Mouse (Mus musculus): ENCODE measurements around the gene Smim14.
A peak's percentile ranks its signal among the peaks of the same experiment; 100 is the strongest.

Smim14 gene

DNA sequence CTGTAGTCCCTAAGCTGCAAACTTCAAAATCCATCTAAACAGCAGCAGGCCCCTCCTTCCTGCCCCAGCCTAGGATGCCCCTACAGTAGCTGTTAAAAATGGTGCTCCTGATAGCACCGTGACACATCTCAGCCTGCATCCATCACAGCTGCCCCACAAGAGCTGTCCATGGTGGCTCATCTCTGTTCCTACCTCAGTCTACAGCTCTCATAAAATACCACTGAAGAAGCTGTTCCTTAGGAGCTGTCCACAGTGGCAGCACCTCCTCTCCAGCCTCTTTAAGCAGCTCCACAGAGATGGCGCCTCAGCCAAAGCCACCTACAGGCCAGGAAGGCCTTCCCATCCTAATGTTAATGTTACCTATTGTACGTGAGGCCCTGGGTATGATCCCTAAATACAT is 70.1 kb downstream of the Smim14 start:
- no peak for DNase-seq (ENCODE audit: extremely low spot score)

DNA sequence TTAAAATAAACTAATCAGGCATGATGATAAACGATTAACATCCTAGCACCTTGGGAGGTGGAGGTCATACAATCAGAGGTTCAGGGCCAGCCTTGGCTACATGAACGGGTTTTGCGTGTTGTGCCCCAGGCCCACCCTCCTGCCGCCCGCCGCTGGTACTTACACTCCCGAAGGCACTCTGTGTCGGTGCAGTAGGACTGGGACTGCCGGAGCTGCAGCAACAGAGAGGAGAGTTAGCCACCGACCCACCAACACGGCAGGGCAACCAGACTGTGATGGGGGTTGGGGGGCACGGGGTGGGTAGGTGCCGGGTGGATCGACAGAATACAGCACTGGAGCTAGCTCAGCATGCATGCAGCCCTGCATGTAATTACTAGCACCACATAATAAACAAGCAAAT is 76.6 kb downstream of the Smim14 start:
- no peak for DNase-seq (ENCODE audit: extremely low spot score)

DNA sequence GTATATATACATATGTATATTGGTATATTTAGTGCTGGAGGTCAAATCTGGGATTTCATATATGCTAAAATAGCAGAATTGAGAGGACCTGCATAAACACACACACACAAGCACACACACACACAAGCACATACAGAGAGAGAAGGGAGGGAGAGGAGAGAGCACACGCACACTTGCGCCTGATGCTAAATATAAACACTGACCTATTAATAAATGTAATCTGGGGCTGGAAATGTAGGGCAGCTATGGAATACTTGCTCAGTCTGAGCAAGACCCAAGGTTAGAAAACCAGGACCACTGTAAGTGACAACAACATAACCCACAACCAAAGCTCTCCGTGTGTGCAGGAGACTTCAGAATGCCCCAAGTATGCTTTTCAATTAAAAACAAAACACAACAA is 77.5 kb downstream of the Smim14 start:
- no peak for DNase-seq (ENCODE audit: extremely low spot score)

DNA sequence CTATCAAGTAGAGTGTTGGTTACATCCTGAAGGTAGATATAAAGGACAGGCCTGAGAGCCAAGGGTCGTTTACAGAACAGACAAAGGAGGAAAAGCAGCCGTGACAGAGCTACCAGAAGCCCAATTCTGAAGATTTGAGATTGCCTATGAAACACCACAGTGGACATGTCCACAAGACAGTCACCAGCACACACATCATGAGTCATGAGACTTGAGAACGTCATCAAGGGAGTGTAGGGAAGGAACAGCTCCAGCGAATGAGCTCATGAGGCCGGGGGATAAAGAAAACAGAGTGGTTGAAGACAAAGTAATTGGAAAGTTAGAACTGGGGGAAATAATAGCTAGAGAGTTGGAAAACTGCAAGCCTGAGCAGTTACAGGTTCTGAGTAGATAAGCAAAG is 79.1 kb downstream of the Smim14 start:
- DNase-seq (ENCODE audit: extremely low spot score) = no peak

DNA sequence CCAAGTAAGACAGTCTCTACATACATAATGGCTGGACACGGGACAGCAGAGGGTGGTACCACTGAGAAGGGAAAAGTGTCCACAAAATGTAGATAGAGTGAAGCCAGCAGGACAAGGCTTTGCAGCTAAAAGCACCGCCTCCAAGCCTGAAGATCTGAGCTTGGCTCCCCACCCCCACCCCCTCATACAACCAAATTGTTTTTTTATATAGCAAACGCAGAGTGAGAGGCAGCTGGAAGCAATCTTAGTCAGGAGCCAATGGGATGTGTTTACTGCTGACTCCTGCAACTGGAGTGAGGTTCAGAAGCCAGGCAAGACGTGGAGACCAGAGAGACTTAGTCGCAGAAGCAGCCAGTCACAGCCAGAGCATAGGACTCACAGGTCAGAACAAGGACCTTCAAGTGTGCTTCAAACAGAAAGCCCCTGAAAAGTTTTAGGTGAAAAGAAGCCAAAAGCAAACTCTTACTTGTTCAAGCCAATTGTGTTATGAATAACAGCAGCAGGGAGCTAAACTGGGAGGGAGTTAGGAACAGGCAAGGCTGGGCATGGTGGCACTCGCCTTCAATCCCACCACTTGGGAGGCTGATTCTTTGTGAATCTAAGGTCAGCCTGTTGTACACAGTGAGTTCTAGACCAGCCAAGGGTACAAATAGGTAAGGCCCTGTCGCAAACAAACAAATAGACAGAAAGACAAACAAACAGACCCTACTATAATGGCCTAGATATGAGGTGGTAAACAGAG is 79.7 kb downstream of the Smim14 start:
- no peak for DNase-seq (ENCODE audit: extremely low spot score)

DNA sequence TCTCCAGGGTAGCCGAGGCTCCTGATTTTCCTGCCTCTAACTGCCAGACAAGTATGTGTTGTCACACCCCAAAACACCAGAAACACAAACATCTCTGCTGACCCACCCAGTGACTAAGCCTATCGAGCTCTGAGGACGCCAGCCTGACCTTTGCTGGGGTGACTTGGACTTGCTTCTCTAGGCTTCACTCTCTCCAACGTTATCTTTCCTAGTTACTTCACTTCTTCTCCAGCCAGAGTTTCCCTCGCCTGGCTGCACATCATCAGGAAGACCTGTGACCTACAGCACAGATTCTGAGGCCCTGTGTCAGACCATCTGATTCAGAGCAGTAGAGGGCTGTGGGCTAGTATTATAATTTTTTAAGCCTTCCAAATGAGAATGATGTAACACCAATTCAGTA is 82.2 kb downstream of the Smim14 start:
- no peak for DNase-seq (ENCODE audit: extremely low spot score)

DNA sequence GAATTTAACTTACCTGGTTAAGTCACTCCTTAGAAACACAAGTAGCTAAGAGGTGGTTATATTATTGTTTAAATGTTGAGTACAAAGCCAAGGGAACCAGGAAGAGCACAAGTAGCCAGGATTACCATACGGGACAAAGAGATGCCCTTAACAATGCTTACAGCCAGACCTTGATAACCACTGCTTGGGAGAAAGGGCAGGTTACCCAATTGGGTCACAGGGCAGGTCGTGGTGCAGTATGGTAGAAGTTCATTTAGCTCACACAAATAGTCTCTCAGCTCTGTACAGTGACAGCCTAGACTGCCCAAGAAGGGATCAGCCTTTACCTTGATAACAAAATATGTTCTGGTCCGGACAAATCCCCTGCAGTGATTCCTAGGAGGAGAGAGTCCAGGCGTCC is 88.0 kb downstream of the Smim14 start:
- DNase-seq (ENCODE audit: extremely low spot score) = no peak

DNA sequence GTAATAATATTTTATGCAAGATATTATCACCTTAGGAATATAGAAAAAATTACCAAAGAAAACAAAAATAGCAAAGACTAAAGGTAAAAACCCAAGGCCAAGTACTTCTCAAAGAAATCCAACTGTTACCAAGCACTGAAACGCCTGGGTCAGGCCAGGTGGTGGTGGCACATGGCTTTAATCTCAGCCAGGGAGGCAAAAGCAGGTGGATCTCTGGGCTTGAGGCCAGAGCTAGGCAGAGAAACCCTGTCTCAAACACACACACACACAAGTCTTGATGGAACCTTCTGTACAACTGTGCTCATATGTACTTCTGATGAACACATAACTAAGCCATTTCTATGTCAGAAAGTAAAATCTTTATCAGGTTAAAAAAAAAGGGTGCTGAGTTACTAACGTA is 89.2 kb downstream of the Smim14 start:
- DNase-seq (ENCODE audit: extremely low spot score) = no peak

DNA sequence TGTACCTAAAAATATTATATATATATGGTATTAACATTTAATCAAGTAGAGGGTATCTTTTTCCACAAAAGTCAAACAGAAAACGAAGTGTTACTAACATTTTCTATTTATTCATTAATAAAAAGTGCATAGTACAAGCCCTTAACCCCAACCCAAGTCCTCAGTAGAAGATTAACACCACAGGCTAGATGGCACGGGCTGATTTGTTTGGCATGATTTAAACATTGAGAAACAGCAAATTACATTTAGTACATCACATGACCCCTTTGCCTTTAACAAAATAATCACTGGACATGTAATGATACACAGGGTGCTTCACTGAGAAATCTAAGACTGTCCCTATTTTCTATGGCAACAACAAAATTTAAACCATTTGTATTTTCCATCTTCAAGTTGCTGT is 90.2 kb downstream of the Smim14 start:
- no peak for DNase-seq (ENCODE audit: extremely low spot score)

DNA sequence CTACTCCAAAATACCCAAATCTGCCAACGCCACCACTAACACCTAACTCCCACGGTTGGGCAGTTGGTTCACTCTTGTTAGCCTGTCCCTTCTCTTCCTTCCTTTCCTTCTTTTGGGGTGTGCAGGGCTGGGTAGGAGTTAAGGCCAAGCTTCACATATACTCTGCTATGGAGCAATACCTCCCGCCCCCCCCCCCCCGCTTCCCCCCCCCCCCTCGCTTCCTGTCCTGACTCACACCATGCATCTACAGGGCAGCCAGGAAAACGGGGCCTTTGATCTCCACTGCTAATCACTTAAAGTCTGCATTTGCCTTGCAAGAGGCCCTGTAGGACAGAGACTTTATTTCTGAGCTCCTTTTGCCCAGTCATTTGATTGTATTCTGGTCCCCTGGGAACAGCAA is 92.0 kb downstream of the Smim14 start:
- no peak for DNase-seq (ENCODE audit: extremely low spot score)

DNA sequence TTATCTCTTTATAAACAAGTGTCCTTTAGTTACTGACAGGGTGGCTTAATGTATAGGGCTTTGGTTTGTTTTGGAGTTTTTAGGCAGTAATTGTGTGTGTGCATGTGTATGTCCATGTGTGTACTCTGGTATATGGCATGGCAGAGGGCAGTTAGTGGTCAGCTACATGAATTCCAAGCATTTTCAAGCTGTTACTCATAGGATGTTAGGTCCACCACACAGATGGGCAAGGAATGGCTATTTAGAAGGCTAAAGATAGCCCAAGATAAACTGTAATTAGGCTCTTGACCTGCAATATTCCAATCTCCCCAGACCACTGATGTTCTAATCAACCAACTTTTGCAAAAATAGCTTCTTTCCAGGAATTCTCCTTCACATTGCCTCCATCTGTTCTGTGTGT is 98.9 kb downstream of the Smim14 start:
- DNase-seq (ENCODE audit: extremely low spot score) = no peak

DNA sequence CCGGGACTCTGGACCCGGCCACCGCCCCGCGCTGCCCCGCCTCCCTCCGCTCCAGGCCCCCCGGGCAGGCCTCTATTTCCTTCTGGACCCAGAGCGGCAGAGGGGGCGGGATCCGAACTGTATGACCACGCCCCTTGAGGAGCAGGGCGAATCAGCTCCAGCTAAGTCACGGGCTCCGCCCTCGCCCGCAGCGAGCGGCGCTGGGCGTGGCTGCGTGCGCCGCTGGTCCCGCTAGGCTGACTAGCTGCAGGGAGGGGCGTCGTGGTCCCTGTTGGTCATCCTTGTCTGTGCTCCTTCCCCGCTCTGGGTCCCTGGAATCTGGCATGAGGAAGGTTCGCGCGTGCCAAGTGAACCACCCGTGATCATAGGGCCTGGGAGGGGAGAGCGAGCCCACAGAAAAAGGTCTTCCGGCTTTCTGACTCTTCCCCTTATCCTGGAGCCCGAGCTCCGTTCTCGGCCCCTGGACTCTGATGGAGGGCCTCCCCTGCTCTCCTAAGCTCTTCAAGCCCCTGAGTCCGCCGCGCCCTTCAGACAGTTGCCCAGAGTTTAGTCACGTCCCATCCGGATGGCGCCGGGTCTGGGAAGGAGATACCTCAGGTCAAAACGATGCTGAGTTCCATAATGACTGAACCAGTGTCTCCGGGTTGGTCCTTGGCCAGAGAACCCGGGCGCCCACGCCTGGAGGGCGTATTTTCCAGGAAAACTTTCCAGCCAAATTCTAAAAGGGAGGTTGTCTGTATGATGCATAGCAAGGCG is 101.0 kb downstream of the Smim14 start, which contains the start of gene Ugdh:
Ugdh (minus strand) TSS at position 144 of the 756 bp plus-strand sequence.
- DNase-seq (ENCODE audit: extremely low spot score) = peak; percentile 98

DNA sequence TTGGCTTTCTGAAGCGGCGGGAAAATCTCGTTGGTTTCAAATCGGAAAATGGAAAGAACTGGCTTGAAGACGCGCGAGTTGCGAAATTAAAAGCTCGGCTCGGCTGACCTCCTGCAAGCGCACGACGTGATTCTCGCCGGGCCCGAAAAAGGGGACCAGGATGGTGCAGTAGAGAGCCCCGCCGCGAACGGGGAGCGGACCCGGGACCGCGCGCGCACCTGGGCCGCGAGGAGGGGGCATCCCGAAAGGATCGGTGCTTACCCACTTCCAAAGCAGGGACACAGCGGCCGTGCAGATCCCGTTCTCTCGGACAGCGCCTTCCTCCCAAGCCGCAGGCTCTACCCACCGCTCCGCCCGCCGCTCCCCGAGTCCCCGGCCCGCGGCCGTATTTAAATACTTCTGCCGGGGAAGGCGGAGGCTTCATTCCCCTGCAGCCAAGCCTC is 101.6 kb downstream of the Smim14 start:
- DNase-seq (ENCODE audit: extremely low spot score) = no peak

DNA sequence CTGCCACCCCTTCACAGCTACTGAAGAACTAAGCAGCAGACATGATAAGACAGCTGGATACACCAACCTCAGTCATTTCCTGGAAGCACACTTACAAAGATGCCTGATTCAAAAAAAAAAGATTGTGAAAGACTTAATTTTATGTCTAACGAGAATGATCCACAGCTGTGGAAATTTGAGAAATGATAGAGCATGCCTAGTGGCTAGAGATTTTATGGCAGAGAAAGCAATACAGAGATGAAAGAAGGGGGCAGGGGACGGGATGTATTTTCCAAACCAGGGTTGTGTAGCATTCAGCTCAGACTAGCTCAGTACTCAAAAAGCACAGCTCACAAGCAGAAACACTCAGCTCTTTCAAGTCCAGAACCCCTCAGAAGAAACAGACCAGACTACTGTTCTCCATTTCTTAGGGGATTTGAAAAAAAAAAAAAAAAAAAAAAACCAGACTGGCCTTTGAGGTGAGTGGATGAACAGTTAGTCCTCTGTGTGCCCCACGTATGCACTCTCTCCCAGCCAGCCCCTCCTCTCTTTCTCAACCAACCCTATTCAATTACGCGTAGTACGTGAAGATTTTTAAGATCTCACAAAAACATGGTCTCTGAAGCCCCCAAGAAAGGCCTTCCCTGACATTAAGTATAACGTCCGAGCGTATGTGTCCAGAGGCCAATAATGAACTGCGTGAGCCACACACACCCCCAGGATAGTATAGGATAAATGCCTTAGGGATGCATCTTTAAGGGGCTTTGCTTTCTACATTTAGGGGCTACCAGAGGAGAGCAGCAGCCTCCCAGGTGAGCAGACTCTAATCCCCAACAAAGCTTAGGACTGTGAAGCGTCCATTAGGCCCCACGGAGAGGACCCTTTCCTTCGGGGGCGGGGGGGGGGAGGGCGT is 102.3 kb downstream of the Smim14 start:
- no peak for DNase-seq (ENCODE audit: extremely low spot score)

DNA sequence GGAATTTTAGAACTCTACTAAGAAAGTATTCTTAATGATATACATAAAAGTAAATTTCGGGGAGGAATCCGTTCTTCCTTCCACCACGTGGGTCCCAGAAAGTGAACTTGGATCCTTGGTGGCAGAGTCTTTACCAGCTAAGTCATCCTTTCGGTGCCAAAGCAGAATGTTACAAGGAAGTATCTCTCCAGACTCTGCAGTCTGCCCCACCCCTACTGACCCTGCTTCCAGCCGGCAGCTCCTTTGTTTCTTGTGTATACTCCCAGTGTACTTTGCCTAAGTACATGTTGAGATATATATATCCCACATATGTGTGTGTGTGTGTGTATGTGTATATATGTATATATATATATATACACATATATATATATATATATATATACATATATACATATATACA is 107.5 kb downstream of the Smim14 start:
- DNase-seq (ENCODE audit: extremely low spot score) = no peak

DNA sequence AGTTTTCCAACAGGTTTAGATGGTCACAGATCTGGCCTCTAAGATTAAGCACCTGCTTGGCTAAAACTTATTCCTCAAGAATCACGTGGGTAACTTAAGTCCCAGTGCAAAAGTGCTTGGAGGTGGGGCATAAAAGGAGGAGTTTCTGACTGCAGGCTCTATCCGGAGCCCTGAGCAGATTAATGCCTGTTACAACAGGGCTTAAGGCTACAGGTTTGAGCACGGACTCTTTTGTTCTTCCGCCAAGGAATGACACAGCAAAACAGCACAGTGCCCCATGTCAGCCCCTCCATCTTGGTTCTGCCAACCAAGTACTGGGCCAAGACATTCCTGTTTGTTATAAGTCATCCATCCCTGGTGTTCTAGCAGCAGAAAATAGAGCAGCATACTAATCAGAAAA is 108.7 kb downstream of the Smim14 start:
- no peak for DNase-seq (ENCODE audit: extremely low spot score)

DNA sequence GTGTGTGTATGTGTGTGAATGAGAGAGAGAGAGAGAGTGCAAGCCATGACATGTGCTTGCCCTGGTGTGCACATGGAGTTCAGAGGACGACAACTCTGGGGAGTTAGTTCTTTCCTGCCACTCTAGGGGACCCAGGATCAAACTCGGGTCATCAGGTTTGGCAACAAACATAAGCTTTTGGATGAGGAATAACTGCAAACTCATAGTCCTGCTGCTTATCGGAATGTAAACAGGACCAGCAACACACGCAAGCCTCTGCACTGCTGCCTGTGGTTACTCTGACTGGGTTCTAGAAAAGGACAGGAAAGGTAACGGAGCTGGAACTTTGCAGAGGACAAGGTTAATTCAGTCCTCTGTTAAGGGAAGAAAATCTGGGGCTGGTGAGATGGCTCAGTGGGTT is 111.7 kb downstream of the Smim14 start:
- DNase-seq (ENCODE audit: extremely low spot score) = no peak

DNA sequence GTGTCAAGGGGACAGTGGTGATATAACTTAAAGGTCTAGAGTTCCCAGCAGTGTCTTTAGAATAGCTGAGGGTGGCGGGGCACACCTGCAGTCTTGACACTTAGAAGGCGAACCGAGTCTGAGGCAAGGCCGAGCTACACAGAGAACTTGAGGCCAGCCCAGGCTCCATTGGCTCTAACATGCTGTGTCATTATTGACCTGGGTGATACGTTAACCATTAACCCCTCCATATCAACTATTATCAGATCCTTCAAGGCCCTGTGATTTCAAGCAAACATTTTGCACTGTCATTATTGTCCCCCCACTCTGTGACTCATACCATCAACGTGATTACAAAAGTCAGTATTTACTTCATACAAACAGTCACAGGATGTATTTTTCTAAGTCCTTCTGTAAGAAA is 112.8 kb downstream of the Smim14 start:
- DNase-seq (ENCODE audit: extremely low spot score) = no peak

DNA sequence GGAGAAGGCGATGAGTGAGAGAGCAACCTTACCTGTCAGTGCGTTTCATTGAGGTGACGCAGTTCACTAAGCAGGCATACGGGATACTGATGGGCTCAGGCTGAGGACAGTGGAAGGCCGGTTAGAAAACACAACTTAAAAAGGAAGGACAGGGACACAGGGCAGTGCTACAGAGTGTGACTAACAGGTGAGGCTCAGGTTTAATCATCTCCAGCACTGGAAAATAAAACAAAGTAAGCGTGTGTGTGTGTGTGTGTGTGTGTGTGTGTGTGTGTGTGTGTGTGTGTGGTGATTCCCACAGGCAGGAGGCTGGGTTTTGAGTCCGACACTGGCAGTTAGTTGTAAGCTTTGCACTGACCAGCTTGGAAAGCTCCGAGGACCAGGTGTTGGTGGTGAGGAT is 114.2 kb downstream of the Smim14 start:
- no peak for DNase-seq (ENCODE audit: extremely low spot score)

DNA sequence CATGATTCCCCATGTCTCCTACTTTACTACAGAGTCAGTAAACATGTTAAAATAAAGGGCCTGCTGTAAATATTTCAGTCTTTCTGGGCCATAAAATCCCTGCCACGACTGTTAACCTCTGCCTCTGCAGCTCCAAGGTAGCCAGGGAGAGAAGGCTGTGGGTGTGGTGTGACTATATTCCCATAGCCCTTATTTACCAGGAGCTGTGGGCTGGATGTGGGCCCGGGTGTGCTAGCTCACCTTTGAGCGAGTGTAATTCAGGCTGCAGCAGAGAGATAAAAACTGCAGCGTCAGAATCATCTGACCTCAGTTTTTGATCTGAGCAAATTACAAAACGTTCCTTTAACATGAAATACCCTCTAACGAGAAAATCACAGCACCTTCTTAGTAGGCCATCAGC is 116.2 kb downstream of the Smim14 start:
- DNase-seq (ENCODE audit: extremely low spot score) = no peak

DNA sequence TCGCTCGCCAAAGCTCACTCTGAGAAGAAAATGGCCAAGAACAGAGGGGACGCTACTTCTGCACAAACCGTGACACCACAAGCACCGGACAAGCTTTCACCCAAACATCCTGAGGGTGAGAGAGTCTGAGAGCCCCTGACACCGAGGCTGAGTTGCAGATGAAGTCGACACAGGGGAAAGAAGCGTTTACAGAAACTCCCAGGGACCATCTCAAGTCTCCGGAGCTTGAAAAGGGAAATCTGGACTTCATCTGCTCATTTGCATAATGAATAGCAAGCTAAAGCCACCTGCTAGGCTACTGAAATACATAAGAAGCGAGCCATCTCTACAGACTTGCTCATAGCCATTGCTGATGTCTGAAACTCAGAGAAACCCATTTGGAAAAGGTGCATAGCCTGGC is 117.8 kb downstream of the Smim14 start:
- DNase-seq (ENCODE audit: extremely low spot score) = no peak
